Mouse (Mus musculus): ENCODE measurements at regions not wholly inside any gene's neighbourhood (a gene's known extent, or its start where the extent isn't known, plus 50 kb on each side); places are given as distances from the start of the nearest gene placed in this dataset.

DNA sequence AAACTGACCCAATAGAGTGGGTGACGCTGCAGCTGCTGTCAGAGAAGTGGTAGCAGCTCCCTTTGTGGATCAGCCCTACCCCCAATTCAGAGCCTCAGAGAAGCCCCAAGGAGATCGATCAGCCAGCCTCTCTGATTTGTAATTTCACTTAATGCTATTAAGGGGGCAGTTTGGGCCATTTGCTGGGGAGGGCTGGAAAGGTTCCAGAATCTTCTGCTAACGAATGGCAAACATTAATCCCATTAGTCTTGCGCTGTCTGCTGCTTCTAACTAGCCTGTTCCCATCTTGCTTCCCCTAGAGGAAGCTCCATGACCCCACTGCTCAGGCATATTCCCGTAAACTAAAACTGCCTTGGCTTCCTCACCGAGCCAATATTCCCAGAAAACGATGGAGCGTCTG, 59.9 kb upstream of the Lrrn2 start:
- Histone ChIP-seq H3K4me3 (ENCODE audit: insufficient read depth, low read length) (no peak overlapping the region), H3K4me1 (ENCODE audit: control insufficient read depth, insufficient read depth, low read length) (peaks cover 8% of the 10 kb centered on the region), H3K27ac (ENCODE audit: insufficient read depth, low read length) (no peak overlapping the region)
- TF ChIP-seq CTCF (IDR thresholded peaks at IDR 0.05; ENCODE audit: extremely low read depth, insufficient read depth, low read length) (no peak), POLR2A (IDR thresholded peaks at IDR 0.05; ENCODE audit: extremely low read depth, insufficient read depth, low read length) (no peak)

DNA sequence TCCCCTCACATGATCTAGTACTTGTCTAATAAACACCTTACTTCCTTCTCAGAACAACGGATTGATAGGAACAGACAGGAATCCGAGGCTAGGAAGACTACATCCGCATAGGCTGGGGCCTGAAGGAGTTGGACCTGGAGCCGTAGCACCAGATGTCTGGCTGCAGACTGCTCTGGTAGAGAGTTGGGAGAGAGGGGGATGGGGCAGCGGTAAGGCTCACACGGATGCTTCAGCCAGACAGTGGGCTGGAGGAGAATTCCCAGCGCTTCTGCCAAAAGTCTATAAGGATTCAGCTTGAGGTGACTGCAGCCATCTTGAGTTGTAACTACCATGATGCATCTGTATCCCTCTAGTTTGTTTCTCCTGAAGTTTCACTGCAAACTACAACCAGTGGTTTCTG, 61.8 kb upstream of the Lrrn2 start:
- TF ChIP-seq CTCF (IDR thresholded peaks at IDR 0.05; ENCODE audit: extremely low read depth, insufficient read depth, low read length) (no peak), POLR2A (IDR thresholded peaks at IDR 0.05; ENCODE audit: extremely low read depth, insufficient read depth, low read length) (no peak)
- H3K4me3 ChIP-seq (ENCODE audit: insufficient read depth, low read length): no peak overlapping the region
- H3K4me1 ChIP-seq (ENCODE audit: control insufficient read depth, insufficient read depth, low read length): peaks cover 8% of the 10 kb centered on the region
- no peak overlapping the region for H3K27ac ChIP-seq (ENCODE audit: insufficient read depth, low read length)

DNA sequence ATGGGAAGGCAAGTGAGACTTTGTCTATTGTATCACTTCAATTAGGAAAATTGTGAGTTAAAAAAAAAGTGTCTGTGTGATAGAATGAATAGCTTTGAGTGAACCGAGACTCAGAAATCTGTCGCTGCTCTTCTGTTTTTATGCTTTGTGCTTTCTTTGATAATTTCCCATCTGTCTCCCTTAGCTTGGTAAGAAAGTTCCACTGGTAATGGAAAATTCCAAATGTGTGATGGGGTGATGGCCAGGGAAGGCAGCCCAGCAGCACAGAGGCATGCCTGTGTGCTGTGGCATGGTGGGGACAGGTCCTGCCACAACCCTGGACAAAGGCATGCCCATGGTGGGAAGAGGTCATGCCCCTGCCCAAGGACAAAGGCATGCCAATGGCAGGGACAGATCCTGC, 62.7 kb upstream of the Lrrn2 start:
- no peak overlapping the region for H3K4me3 ChIP-seq (ENCODE audit: insufficient read depth, low read length)
- peak overlapping the region; percentile 66 for H3K27ac ChIP-seq (ENCODE audit: insufficient read depth, low read length)
- H3K4me1 ChIP-seq (ENCODE audit: control insufficient read depth, insufficient read depth, low read length): peaks cover 8% of the 10 kb centered on the region
- TF ChIP-seq POLR2A (IDR thresholded peaks at IDR 0.05; ENCODE audit: extremely low read depth, insufficient read depth, low read length) (no peak), CTCF (IDR thresholded peaks at IDR 0.05; ENCODE audit: extremely low read depth, insufficient read depth, low read length) (no peak)

DNA sequence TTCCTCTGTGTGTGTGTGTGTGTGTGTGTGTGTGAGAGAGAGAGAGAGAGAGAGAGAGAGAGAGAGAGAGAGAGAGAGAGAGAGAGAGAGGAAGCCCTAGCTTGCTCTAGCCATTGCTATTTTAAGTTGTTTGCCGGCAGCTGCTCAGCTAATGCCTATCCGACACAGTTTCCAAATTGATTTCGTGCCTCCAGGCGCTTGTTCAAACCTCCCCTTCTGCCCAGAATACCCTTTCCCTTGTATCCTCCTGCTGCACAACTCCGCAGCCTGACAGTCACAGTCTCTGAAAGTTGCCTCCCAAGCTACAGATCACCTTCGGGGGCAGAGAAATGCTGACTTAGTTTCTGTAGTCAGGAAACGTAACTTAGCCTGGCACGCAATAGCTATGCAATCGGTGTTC, 63.9 kb upstream of the Nfasc start:
- Histone ChIP-seq H3K4me3 (ENCODE audit: insufficient read depth, low read length) (no peak overlapping the region), H3K4me1 (ENCODE audit: control insufficient read depth, insufficient read depth, low read length) (no peaks in the 10 kb centered on the region), H3K27ac (ENCODE audit: insufficient read depth, low read length) (no peak overlapping the region)
- no peak for TF ChIP-seq POLR2A (IDR thresholded peaks at IDR 0.05; ENCODE audit: extremely low read depth, insufficient read depth, low read length)
- TF ChIP-seq CTCF (IDR thresholded peaks at IDR 0.05; ENCODE audit: extremely low read depth, insufficient read depth, low read length): no peak

DNA sequence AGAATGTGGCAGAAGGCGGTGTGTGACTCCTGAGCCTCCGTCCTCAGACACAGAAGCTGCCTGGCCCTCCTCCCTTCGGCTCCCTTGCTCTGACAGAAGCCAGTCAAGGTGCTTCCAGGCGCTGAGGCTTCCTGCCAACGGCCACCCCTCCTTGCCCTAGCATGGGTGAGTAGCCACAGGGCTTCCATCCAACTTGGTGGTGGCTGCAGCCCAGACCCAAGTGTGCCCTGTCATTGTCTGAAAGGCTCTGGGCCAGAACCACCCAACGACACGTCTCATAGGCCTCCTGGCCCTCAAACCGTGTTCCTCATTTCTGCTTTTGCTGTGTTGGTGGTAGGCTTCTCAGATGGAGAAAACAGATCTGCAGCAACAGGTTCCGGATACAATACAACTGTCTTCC, 62.2 kb upstream of the Nfasc start:
- Histone ChIP-seq H3K4me1 (ENCODE audit: control insufficient read depth, insufficient read depth, low read length) (no peaks in the 10 kb centered on the region), H3K27ac (ENCODE audit: insufficient read depth, low read length) (no peak overlapping the region), H3K4me3 (ENCODE audit: insufficient read depth, low read length) (no peak overlapping the region)
- TF ChIP-seq POLR2A (IDR thresholded peaks at IDR 0.05; ENCODE audit: extremely low read depth, insufficient read depth, low read length) (no peak), CTCF (IDR thresholded peaks at IDR 0.05; ENCODE audit: extremely low read depth, insufficient read depth, low read length) (no peak)

DNA sequence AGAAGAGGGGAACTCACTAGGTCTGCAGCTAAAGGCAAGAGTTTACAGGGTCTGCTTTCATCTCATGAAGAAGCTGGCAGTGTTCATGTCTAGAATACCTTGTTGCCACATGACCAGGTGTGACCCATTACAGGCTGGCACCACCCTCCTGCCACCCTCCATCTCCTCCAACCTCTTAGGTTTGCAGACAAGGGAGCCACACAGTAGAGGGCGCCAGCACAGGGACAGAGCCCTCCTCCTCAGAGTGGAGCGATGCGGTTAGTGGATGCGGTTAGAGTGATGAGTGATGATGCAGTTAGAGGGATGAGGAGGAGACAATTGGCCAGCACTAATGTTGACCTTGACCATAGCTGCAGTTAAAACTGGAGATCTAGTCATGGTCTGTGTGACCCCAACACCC, 60.8 kb upstream of the Nfasc start:
- TF ChIP-seq CTCF (IDR thresholded peaks at IDR 0.05; ENCODE audit: extremely low read depth, insufficient read depth, low read length) (peak; percentile 57), POLR2A (IDR thresholded peaks at IDR 0.05; ENCODE audit: extremely low read depth, insufficient read depth, low read length) (no peak)
- Histone ChIP-seq H3K4me3 (ENCODE audit: insufficient read depth, low read length) (no peak overlapping the region), H3K27ac (ENCODE audit: insufficient read depth, low read length) (no peak overlapping the region), H3K4me1 (ENCODE audit: control insufficient read depth, insufficient read depth, low read length) (no peaks in the 10 kb centered on the region)

DNA sequence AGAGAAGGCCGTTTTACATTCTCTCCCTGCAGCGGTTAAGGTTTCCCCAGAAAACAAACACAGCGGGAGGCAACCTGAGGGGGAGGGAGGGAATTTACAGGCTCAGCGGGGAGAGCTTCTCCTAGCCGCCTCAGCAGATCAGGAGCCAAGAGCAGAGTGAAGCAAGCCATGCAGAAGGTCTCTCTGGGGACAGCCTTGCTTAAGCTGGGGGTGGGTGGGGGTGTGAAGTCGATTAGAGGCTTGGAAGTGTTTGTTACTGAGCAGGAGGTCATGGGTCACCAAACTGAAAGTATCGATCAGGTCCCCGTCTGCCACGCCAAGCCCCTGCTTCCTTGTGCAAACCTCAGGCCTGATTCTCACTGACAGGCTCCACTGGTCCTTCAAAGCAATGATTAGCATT, 58.7 kb upstream of the Nfasc start:
- H3K27ac ChIP-seq (ENCODE audit: insufficient read depth, low read length): no peak overlapping the region
- H3K4me3 ChIP-seq (ENCODE audit: insufficient read depth, low read length): no peak overlapping the region
- TF ChIP-seq CTCF (IDR thresholded peaks at IDR 0.05; ENCODE audit: extremely low read depth, insufficient read depth, low read length): no peak
- no peak for TF ChIP-seq POLR2A (IDR thresholded peaks at IDR 0.05; ENCODE audit: extremely low read depth, insufficient read depth, low read length)
- no peaks in the 10 kb centered on the region for H3K4me1 ChIP-seq (ENCODE audit: control insufficient read depth, insufficient read depth, low read length)

DNA sequence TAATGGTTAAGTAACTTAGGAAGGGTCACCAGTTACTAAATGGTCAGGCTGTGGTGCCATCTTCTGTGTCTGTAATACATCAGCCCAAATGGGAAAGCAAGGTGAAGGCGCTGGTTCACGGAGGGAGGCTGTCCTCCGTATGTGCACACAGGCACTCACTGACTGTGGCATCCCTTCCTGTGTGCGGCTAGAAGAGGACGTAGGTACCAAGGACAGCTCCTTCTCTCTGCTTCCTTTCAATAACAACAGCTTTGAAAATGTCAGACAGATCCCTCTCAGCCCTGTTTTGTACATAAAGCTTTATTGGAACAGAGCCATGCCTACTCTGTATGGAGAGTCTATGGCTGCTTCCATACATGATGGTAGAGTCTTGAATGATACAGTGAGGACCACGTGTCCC, 57.7 kb upstream of the Nfasc start:
- Histone ChIP-seq H3K4me1 (ENCODE audit: control insufficient read depth, insufficient read depth, low read length) (no peaks in the 10 kb centered on the region), H3K4me3 (ENCODE audit: insufficient read depth, low read length) (no peak overlapping the region), H3K27ac (ENCODE audit: insufficient read depth, low read length) (no peak overlapping the region)
- TF ChIP-seq POLR2A (IDR thresholded peaks at IDR 0.05; ENCODE audit: extremely low read depth, insufficient read depth, low read length) (no peak), CTCF (IDR thresholded peaks at IDR 0.05; ENCODE audit: extremely low read depth, insufficient read depth, low read length) (no peak)

DNA sequence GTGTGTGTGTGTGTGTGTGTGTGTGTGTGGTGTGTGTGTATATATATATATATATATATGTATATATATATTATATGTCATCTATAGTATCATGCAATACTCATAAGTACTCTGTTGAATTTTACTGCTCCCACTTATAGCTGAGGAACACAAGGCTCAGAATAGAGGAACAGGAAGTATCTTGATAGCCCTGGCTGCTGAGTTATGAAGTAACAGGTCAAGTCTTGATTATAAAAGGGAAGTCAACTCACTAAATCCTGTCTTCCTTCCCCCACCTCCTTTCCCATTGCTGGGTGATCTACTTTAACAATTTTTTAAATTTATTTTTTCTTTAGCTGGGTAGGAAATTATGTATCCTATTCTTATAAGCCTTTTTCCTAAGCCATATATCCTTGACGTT, 52.9 kb upstream of the Nfasc start:
- Histone ChIP-seq H3K4me1 (ENCODE audit: control insufficient read depth, insufficient read depth, low read length) (no peaks in the 10 kb centered on the region), H3K4me3 (ENCODE audit: insufficient read depth, low read length) (no peak overlapping the region), H3K27ac (ENCODE audit: insufficient read depth, low read length) (no peak overlapping the region)
- TF ChIP-seq CTCF (IDR thresholded peaks at IDR 0.05; ENCODE audit: extremely low read depth, insufficient read depth, low read length): no peak
- no peak for TF ChIP-seq POLR2A (IDR thresholded peaks at IDR 0.05; ENCODE audit: extremely low read depth, insufficient read depth, low read length)

Data from cortical plate, adult 2 months (tissue).